Mouse (Mus musculus) neural tube, embryonic 11.5 days (tissue): Measurements from ENCODE around the gene Olfr658. TPM values are rescaled to one million over a fixed set of nuclear protein-coding genes. Genes with fewer than 3 reads are reported as not detected.

Experiments used
- polyA plus RNA-seq: library from polyadenylated mRNA; unstranded; fragments of >200 nt; fragmentation: Nextera tagmentation; extraction: Ambion mirVana; gene quantifications from 2 replicates; pipeline ENCODE4 v1.2.1, GENCODE M21; 2014

Gene Olfr658
- polyA plus RNA-seq, 1 experiment from 2014 or later: 0.08 TPM

Other genes with a start within 250 kb of the Olfr658 start
- gene Trim30c, start 246.5 kb downstream of the Olfr658 start, polyA plus RNA-seq: not detected in 2 replicates
- gene Trim30a, start 182.1 kb downstream of the Olfr658 start, polyA plus RNA-seq: 0.95 and 1.1 TPM in 2 replicates
- 0.35 and 0.38 TPM in 2 replicates for gene Trim30d, start 139.5 kb downstream of the Olfr658 start, polyA plus RNA-seq
- gene Olfr651, start 97.2 kb downstream of the Olfr658 start, polyA plus RNA-seq: not detected in 2 replicates
- gene Olfr652, start 86.4 kb downstream of the Olfr658 start, polyA plus RNA-seq: not detected in 2 replicates
- gene Olfr653, start 70.0 kb downstream of the Olfr658 start, polyA plus RNA-seq: not detected in 2 replicates
- gene Olfr654, start 60.3 kb downstream of the Olfr658 start, polyA plus RNA-seq: not detected in 2 replicates
- gene Olfr655, start 45.5 kb downstream of the Olfr658 start, polyA plus RNA-seq: not detected in 2 replicates
- gene Olfr656, start 33.4 kb downstream of the Olfr658 start, polyA plus RNA-seq: not detected in 2 replicates
- not detected in 2 replicates for gene Olfr657, start 22.5 kb downstream of the Olfr658 start, polyA plus RNA-seq
- gene Olfr659, start 19.4 kb upstream of the Olfr658 start, polyA plus RNA-seq: not detected in 2 replicates
- not detected in 2 replicates for gene Olfr661, start 39.2 kb upstream of the Olfr658 start, polyA plus RNA-seq
- gene Usp17le, start 130.2 kb upstream of the Olfr658 start, polyA plus RNA-seq: not detected in 2 replicates
- not detected in 2 replicates for gene Usp17lb, start 195.3 kb upstream of the Olfr658 start, polyA plus RNA-seq
- not detected in 2 replicates for gene Usp17la, start 209.7 kb upstream of the Olfr658 start, polyA plus RNA-seq
- not detected in 2 replicates for gene Olfr665, start 230.7 kb upstream of the Olfr658 start, polyA plus RNA-seq
- not detected in 2 replicates for gene Olfr666, start 248.6 kb upstream of the Olfr658 start, polyA plus RNA-seq